Mouse (Mus musculus): ENCODE data around the gene Whrn.

GRCm38 (mm10) chr4:63409908-63410582 lies 85.7 kb downstream of the Whrn start:
- TF ChIP-seq CTCF (IDR thresholded peaks at IDR 0.05; ENCODE audit: insufficient read depth, low read depth, low read length), result no peak
- no peak for TF ChIP-seq POLR2A (IDR thresholded peaks at IDR 0.05; ENCODE audit: insufficient read depth, low read depth, low read length)
